Mouse (Mus musculus) CH12.LX (cell line): ENCODE data around the gene Pdss2. TPM values are rescaled to one million over a fixed set of nuclear protein-coding genes. Genes with fewer than 3 reads are reported as not detected.

Source experiments
- DNase-seq: peaks from one replicate; pipeline ENCODE4 v3.0.0-alpha.2; 2013; ENCODE audit errors: extremely low read depth
- H3K27ac ChIP-seq: 2 replicates; pipeline ENCODE4 v1.5.1; 2012; ENCODE audit warnings: low read depth, mild to moderate bottlenecking, control low read depth, moderate library complexity; ENCODE audit not compliant: insufficient read depth
- H3K27me3 ChIP-seq: replicated peaks from 2 replicates; pipeline ENCODE3; 2012; ENCODE audit warnings: inconsistent platforms
- H3K36me3 ChIP-seq, 2 experiments: replicated peaks in 1 of 2; 2 replicates each; pipeline versions ENCODE3 to v1.6.1; 2012; ENCODE audit warnings: inconsistent platforms in 1 of 2, low read length in 1 of 2, mild to moderate bottlenecking in 1 of 2, mixed read lengths in 1 of 2, moderate library complexity in 1 of 2; ENCODE audit not compliant: control insufficient read depth in 1 of 2, insufficient read depth in 1 of 2
- H3K4me1 ChIP-seq, 2 experiments: 2 replicates each; pipeline ENCODE4 v1.6.1; 2012; ENCODE audit warnings: inconsistent platforms in 1 of 2, moderate library complexity in 1 of 2; ENCODE audit not compliant: insufficient read depth in 2 of 2, control insufficient read depth in 1 of 2
- H3K4me2 ChIP-seq: 2 replicates; pipeline ENCODE4 v1.6.1; 2012; ENCODE audit warnings: low read depth, mild to moderate bottlenecking, control low read depth; ENCODE audit not compliant: poor library complexity, insufficient read depth, severe bottlenecking
- H3K4me3 ChIP-seq, 3 experiments: fragments of 150-350 bp in 1 of 3; sonication (generic) in 1 of 3; replicated peaks in 1 of 3; 2 replicates each; pipeline versions ENCODE3 to v1.5.1; 2011 to 2012; ENCODE audit warnings: low read depth in 2 of 3, low read length in 2 of 3, mild to moderate bottlenecking in 2 of 3, moderate library complexity in 2 of 3, control low read depth in 1 of 3, improper control_type of control experiment in 1 of 3, inconsistent platforms in 1 of 3, mixed read lengths in 1 of 3; ENCODE audit not compliant: poor library complexity in 1 of 3
- H3K79me2 ChIP-seq: replicated peaks from 2 replicates; pipeline ENCODE4 v1.6.1; 2012; ENCODE audit warnings: mild to moderate bottlenecking, moderate library complexity; ENCODE audit not compliant: control insufficient read depth, poor library complexity, insufficient read depth, severe bottlenecking; ENCODE audit errors: extremely low read depth
- H3K9ac ChIP-seq: 2 replicates; pipeline ENCODE4 v1.6.1; 2012; ENCODE audit warnings: low read depth, mild to moderate bottlenecking, control low read depth, moderate library complexity; ENCODE audit not compliant: insufficient read depth
- H3K9me3 ChIP-seq: replicated peaks from 2 replicates; pipeline ENCODE3; 2012; ENCODE audit warnings: low read length, inconsistent platforms, mixed read lengths
- BHLHE40 ChIP-seq: IDR thresholded peaks from 2 replicates; pipeline ENCODE4 v1.6.1; 2011; ENCODE audit warnings: mild to moderate bottlenecking, low read depth, low read length, improper control_type of control experiment
- CHD1 ChIP-seq: IDR thresholded peaks from 2 replicates; pipeline ENCODE4 v1.6.1; 2012; ENCODE audit warnings: low read depth, low read length, improper control_type of control experiment, inconsistent platforms
- CTCF ChIP-seq, 2 experiments: IDR thresholded peaks in 1 of 2; conservative IDR thresholded peaks in 1 of 2; 2 replicates each; pipeline ENCODE4 v1.5.1; 2011 to 2012; ENCODE audit warnings: low read depth in 2 of 2, low read length in 2 of 2, improper control_type of control experiment in 1 of 2, inconsistent platforms in 1 of 2, mild to moderate bottlenecking in 1 of 2, moderate library complexity in 1 of 2
- E2F4 ChIP-seq: IDR thresholded peaks from 2 replicates; pipeline ENCODE4 v1.6.1; 2011; ENCODE audit warnings: low read depth, low read length, improper control_type of control experiment; ENCODE audit not compliant: insufficient replicate concordance
- ELF1 ChIP-seq: IDR thresholded peaks from 2 replicates; pipeline ENCODE4 v1.6.1; 2014; ENCODE audit warnings: low read depth, mild to moderate bottlenecking, inconsistent platforms, low read length, improper control_type of control experiment
- EP300 ChIP-seq: IDR thresholded peaks from 2 replicates; pipeline ENCODE4 v1.6.1; 2011; ENCODE audit warnings: low read length, improper control_type of control experiment
- ETS1 ChIP-seq: conservative IDR thresholded peaks from 2 replicates; pipeline ENCODE4 v1.6.1; 2012; ENCODE audit warnings: low read depth, mild to moderate bottlenecking, inconsistent platforms, low read length, improper control_type of control experiment, moderate library complexity
- HCFC1 ChIP-seq: IDR thresholded peaks from 2 replicates; pipeline ENCODE4 v1.6.1; 2012; ENCODE audit warnings: low read depth, mild to moderate bottlenecking, inconsistent platforms, low read length, improper control_type of control experiment
- IRF4 ChIP-seq: IDR thresholded peaks from 2 replicates; pipeline ENCODE4 v1.6.1; 2014; ENCODE audit warnings: low read depth, mild to moderate bottlenecking, inconsistent platforms, low read length, improper control_type of control experiment
- JUN ChIP-seq: IDR thresholded peaks from 2 replicates; pipeline ENCODE4 v1.6.1; 2011; ENCODE audit warnings: low read depth, mild to moderate bottlenecking, low read length, improper control_type of control experiment, moderate library complexity; ENCODE audit not compliant: insufficient read depth
- JUND ChIP-seq: conservative IDR thresholded peaks from 2 replicates; pipeline ENCODE4 v1.6.1; 2011; ENCODE audit warnings: low read depth, low read length, improper control_type of control experiment
- KAT2A ChIP-seq: IDR thresholded peaks from 2 replicates; pipeline ENCODE4 v1.6.1; 2012; ENCODE audit warnings: low read length, improper control_type of control experiment, inconsistent platforms; ENCODE audit not compliant: insufficient replicate concordance
- MAFK ChIP-seq: IDR thresholded peaks from 2 replicates; pipeline ENCODE4 v1.6.1; 2011; ENCODE audit warnings: low read length, improper control_type of control experiment; ENCODE audit not compliant: insufficient replicate concordance
- MAX ChIP-seq: IDR thresholded peaks from 2 replicates; pipeline ENCODE4 v1.6.1; 2011; ENCODE audit warnings: low read length, improper control_type of control experiment
- MAZ ChIP-seq: IDR thresholded peaks from 2 replicates; pipeline ENCODE4 v1.6.1; 2012; ENCODE audit warnings: low read depth, mild to moderate bottlenecking, inconsistent platforms, low read length, improper control_type of control experiment, moderate library complexity
- MEF2A ChIP-seq: IDR thresholded peaks from 2 replicates; pipeline ENCODE4 v1.6.1; 2014; ENCODE audit warnings: low read depth, mild to moderate bottlenecking, inconsistent platforms, low read length, improper control_type of control experiment, borderline replicate concordance
- MXI1 ChIP-seq: IDR thresholded peaks from 2 replicates; pipeline ENCODE4 v1.6.1; 2011; ENCODE audit warnings: mild to moderate bottlenecking, low read depth, low read length, improper control_type of control experiment
- NRF1 ChIP-seq: IDR thresholded peaks from 2 replicates; pipeline ENCODE4 v1.6.1; 2014; ENCODE audit warnings: low read depth, mild to moderate bottlenecking, inconsistent platforms, low read length, improper control_type of control experiment, moderate library complexity
- PAX5 ChIP-seq: IDR thresholded peaks from 2 replicates; pipeline ENCODE4 v1.6.1; 2012; ENCODE audit warnings: low read length, inconsistent platforms, mixed read lengths
- POLR2A ChIP-seq: IDR thresholded peaks from 2 replicates; pipeline ENCODE4 v1.6.1; 2011; ENCODE audit warnings: low read depth, mild to moderate bottlenecking, improper control_type of control experiment, low read length
- POLR2AphosphoS2 ChIP-seq: IDR thresholded peaks from 2 replicates; pipeline ENCODE4 v1.6.1; 2011; ENCODE audit warnings: low read depth, low read length, improper control_type of control experiment
- RAD21 ChIP-seq: IDR thresholded peaks from 2 replicates; pipeline ENCODE4 v1.6.1; 2011; ENCODE audit warnings: low read depth, mild to moderate bottlenecking, low read length, improper control_type of control experiment, moderate library complexity
- RCOR1 ChIP-seq: conservative IDR thresholded peaks from 2 replicates; pipeline ENCODE4 v1.6.1; 2012; ENCODE audit warnings: low read depth, mild to moderate bottlenecking, inconsistent platforms, low read length, improper control_type of control experiment
- SIN3A ChIP-seq: IDR thresholded peaks from 2 replicates; pipeline ENCODE4 v1.6.1; 2012; ENCODE audit warnings: low read length, improper control_type of control experiment, inconsistent platforms
- SMC3 ChIP-seq: IDR thresholded peaks from 2 replicates; pipeline ENCODE4 v1.6.1; 2011; ENCODE audit warnings: low read depth, low read length, improper control_type of control experiment
- TBP ChIP-seq: conservative IDR thresholded peaks from 2 replicates; pipeline ENCODE4 v1.6.1; 2011; ENCODE audit warnings: low read depth, low read length, improper control_type of control experiment
- UBTF ChIP-seq: IDR thresholded peaks from 2 replicates; pipeline ENCODE4 v1.6.1; 2012; ENCODE audit warnings: low read depth, mild to moderate bottlenecking, inconsistent platforms, low read length, improper control_type of control experiment, moderate library complexity
- ZC3H11A ChIP-seq: IDR thresholded peaks from 2 replicates; pipeline ENCODE4 v1.6.1; 2012; ENCODE audit warnings: low read depth, mild to moderate bottlenecking, inconsistent platforms, low read length, improper control_type of control experiment
- ZMIZ1 ChIP-seq: IDR thresholded peaks from 2 replicates; pipeline ENCODE4 v1.6.1; 2012; ENCODE audit warnings: low read depth, mild to moderate bottlenecking, inconsistent platforms, low read length, improper control_type of control experiment
- dilution Hi-C: fragments of 300-500 bp; cut with MboI; formaldehyde crosslinking; loops from 2 replicates; pipeline ENCODE4 v1.14.3; 2020; ENCODE audit warnings: low sequenced_read_pairs; ENCODE audit not compliant: extremely low pct_unique_long_range_greater_than_20kb, extremely low pct_ligation_motif_present
- in situ Hi-C: fragments of 300-500 bp; cut with MboI; formaldehyde crosslinking; loops from 3 replicates; pipeline ENCODE4 v1.14.3; 2019; ENCODE audit warnings: low sequenced_read_pairs, low pct_ligation_motif_present, low pct_unique_long_range_greater_than_20kb, mixed read lengths
- polyA plus RNA-seq: library from polyadenylated mRNA; unstranded; fragments of >175 nt; gene quantifications from 2 replicates; pipeline ENCODE4 v1.2.1, GENCODE M21; 2012; ENCODE audit warnings: low read depth; ENCODE audit not compliant: insufficient read length
- total RNA-seq, 2 experiments: library from RNA; depleted of rRNA; stranded (reverse); fragments of 300-350 nt in 1 of 2; fragments of >200 nt in 1 of 2; gene quantifications; 2 replicates each; pipeline ENCODE4 v1.2.3; 2012 to 2014

Pdss2 gene
- total and polyA plus RNA-seq, 3 experiments, result 11.1 to 17.9 (median 14.3) TPM

DNA sequence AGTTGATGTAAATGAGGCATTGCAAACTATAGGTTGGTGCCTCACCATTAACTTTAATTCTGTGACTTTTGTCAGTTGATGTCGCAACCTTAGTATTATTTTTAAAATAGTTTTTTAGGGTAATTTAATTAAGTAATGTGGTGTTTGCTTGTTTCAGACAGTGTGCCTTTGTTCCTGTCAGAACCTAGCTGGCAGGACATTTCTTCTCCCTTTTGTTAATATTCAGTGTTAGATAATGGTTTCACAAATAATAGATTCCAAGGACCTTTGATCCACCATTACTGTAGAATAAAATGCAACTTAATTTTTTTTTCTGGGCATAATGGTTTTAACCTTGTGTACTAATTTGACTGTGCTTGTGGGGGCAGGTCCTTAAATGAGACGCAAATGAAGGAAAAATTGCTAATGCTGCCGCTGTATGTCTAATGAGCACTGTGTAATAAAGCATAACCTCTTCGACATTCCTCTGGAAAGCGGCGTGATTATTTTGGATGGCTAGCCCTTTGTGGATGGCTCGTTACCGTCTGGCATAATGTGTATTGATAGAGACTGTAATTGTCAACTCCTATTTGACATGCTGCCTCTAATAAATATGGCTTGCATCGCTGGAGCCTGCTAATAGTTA, 96.2 kb downstream of the Pdss2 start:
- TF ChIP-seq HCFC1, result no peak
- no peak for TF ChIP-seq RCOR1
- no peak for TF ChIP-seq NRF1
- no peak for TF ChIP-seq ETS1
- no peak for TF ChIP-seq ZC3H11A
- TF ChIP-seq IRF4, result no peak
- TF ChIP-seq EP300, result no peak
- no peak for TF ChIP-seq BHLHE40
- no peak for TF ChIP-seq POLR2AphosphoS2
- no peak for TF ChIP-seq RAD21
- TF ChIP-seq MAX, result no peak
- no peak for TF ChIP-seq KAT2A
- no peak for TF ChIP-seq ELF1
- TF ChIP-seq, all 38 proteins: peak for 0
- no peaks in the 10 kb centered on the region for H3K9me3 ChIP-seq
- no peak overlapping the region for H3K9ac ChIP-seq
- H3K4me2 ChIP-seq, result no peak overlapping the region
- no peak overlapping the region for H3K27ac ChIP-seq
- H3K27me3 ChIP-seq, result no peaks in the 10 kb centered on the region
- in situ Hi-C loops, result no loop called here
- no peaks in the 10 kb centered on the region for H3K79me2 ChIP-seq
- no peak overlapping the region for H3K4me3 ChIP-seq
- H3K4me1 ChIP-seq, result peaks cover 0 to 7% of the 10 kb centered on the region in 2 experiments; a peak in 2 of 4 replicates
- no peak for DNase-seq
- peaks cover 0 to 19% of the 10 kb centered on the region in 2 experiments for H3K36me3 ChIP-seq
- dilution Hi-C loops, result no loop called here

DNA sequence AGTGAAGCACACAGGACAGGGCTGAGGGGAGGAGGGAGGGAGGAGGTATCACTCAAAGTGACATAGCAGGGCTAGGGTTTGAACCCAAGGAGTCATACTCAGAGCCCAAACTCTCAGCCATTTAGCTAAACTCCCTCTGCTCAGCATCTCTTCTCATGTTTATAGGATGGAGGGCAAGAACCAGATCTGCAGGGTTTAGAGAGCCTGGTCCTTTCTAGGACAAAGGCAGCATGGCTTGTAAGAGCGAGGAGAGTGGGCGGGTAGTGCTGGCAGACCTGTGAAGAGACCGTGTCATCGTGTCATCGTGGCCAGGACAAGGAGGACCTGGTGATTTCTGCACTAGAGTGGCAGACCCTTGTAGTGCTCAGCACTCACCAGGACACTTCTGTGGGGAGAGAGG, 99.7 kb downstream of the Pdss2 start:
- Histone ChIP-seq H3K27me3 (no peaks in the 10 kb centered on the region), H3K4me1 (no peaks in the 10 kb centered on the region), H3K36me3 (peaks cover 0 to 32% of the 10 kb centered on the region in 2 experiments), H3K9me3 (no peaks in the 10 kb centered on the region), H3K27ac (no peak overlapping the region), H3K79me2 (no peaks in the 10 kb centered on the region), H3K9ac (no peak overlapping the region), H3K4me2 (no peak overlapping the region), H3K4me3 (no peak overlapping the region)
- in situ Hi-C loops, result no loop called here
- dilution Hi-C loops, result no loop called here
- no peak for TF ChIP-seq MEF2A
- TF ChIP-seq POLR2A, result no peak
- no peak for TF ChIP-seq SMC3
- TF ChIP-seq SIN3A, result no peak
- no peak for TF ChIP-seq ZMIZ1
- no peak for TF ChIP-seq UBTF
- TF ChIP-seq PAX5, result no peak
- no peak for TF ChIP-seq IRF4
- no peak for TF ChIP-seq JUN
- no peak for TF ChIP-seq JUND
- no peak for TF ChIP-seq MAFK
- TF ChIP-seq EP300, result no peak
- no peak for TF ChIP-seq E2F4
- no peak for TF ChIP-seq CTCF (conservative IDR thresholded peaks at IDR 0.05 in 1 of 2, IDR thresholded peaks at IDR 0.05 in 1 of 2; ENCODE audit: low read depth in 2 of 2, low read length in 2 of 2)
- TF ChIP-seq MAZ, result no peak
- no peak for TF ChIP-seq CHD1
- TF ChIP-seq MXI1, result no peak
- TF ChIP-seq TBP, result no peak
- no peak for DNase-seq
